Mouse (Mus musculus) embryonic fibroblast, embryonic 13.5 days (primary cell): ENCODE results near the gene Pjvk.

Experiments
- CTCF ChIP-seq: IDR thresholded peaks from 2 replicates; pipeline ENCODE4 v1.5.1; 2011; ENCODE audit warnings: mild to moderate bottlenecking, control low read depth, low read length, moderate library complexity, borderline replicate concordance; ENCODE audit not compliant: insufficient read depth
- POLR2A ChIP-seq: IDR thresholded peaks from 2 replicates; pipeline ENCODE4 v1.6.1; 2011; ENCODE audit warnings: low read depth, mild to moderate bottlenecking, control low read depth, low read length, moderate library complexity

GRCm38 (mm10) chr2:76675451-76675850, 27.2 kb downstream of the Pjvk start:
- TF ChIP-seq CTCF (no peak), POLR2A (no peak)
